Mouse (Mus musculus) kidney, postnatal 36 days (tissue): ENCODE measurements at regions not wholly inside any gene's neighbourhood (a gene's known extent, or its start where the extent isn't known, plus 50 kb on each side); places are given as distances from the start of the nearest gene placed in this dataset.
A peak's percentile ranks its signal among the peaks of the same experiment; 100 is the strongest.

Source experiments
- DNase-seq, 2 experiments: peaks; one replicate each; pipeline ENCODE4 v3.0.0; 2021 to 2022; ENCODE audit warnings: mixed read lengths in 2 of 2

DNA sequence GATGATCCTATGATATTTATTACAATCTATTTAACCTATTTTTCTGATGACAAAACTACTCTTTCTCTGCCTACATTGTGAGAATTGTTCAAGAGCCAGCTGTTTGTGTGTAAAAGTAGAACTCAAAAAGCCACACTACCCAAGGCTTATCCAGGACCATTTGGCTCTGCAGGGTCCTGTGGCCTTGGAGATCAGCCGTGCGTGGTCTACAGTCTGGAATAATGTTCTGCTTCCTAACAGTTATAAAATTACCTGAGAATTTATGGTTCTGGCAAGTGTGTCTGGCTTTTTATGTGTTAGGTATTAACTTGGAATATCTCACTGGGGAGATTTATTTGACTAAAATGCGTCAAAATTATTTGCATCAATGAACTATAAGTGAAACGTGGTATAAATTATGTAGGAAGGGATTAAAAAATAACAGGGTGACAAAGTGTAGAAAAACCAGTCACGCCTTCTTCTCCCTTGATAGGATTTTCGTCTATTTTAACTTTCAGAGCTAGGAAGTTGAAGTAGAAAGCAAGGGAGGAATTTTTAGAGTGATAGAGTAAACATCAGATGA lies 1789.0 kb upstream of the Gm7489 start:
- no peak for DNase-seq

DNA sequence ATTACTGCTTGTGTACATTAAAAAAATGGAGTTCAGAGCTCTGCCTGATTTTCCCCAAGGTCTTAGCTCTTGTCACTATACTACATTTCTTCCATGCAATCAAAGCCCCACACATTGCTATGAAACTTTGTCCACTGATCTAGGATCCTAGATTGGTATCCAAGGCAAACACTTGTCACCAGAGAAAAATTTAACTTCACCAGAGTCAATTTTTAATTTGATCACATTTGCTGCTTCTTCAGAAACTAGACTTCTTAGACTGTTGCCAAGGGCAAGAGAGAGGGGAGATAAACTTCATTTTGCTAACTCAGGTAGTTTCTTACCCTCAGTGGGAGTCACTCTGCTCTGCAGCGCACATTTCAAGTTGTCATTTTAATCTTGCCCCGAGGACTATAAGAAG lies 1775.9 kb upstream of the Gm7489 start:
- peak in 1 of 2 experiments; percentile 21 for DNase-seq

DNA sequence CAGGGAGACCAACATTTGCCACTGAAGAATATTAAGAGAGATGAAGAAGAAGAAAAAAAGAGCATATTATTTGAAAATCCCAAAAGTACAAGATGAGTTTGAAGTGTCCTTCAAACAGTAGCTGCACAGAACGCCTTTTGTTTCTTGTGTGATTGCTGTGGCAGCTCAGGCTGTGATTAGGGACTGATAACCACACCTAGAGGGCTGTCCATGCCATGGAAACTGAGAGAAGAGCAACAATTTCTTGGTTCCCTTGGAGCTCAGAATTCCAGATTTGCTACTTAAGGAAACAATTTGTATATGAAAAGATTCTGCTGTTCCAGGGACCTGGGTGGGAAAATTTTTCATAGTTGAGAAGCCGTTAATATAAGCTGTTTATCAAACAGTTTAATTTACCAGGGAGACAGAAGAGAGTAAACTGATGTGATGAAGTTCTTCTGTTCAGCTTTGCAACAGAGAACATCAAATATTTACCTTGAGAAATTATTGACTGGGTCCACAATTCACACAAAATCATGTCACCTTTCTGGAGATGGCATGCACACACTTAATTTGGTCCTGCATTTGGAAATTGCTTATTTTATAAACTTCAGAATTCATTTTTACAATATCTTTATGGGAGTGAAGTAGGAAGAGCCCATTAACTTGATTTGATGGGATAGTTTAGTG lies 1770.2 kb upstream of the Gm7489 start:
- DNase-seq, result no peak

GRCm38 (mm10) chr15:52136693-52137092 lies 1748.0 kb upstream of the Gm7489 start:
- DNase-seq, result no peak

GRCm38 (mm10) chr15:52153421-52153820 lies 1731.3 kb upstream of the Gm7489 start:
- DNase-seq, result peak; percentile 22 to 63

DNA sequence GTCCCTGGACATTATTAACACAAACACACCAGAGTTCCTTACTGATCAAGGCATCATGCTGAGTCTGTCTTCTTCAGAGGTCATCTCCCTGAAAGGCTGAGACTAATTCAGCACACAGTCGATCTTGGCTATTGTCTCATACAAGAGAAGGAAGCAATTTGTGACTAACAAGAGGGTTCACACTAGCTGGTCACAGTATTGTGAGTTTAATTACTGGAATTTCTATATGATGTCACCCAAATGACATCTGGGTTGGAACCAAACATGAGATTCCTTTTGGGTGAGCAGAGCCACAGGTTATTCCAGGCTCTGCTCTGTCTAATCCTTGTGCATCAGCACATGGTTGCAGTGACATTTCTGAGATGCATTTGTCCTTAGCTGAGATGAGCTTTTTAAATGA lies 1728.9 kb upstream of the Gm7489 start:
- no peak for DNase-seq

DNA sequence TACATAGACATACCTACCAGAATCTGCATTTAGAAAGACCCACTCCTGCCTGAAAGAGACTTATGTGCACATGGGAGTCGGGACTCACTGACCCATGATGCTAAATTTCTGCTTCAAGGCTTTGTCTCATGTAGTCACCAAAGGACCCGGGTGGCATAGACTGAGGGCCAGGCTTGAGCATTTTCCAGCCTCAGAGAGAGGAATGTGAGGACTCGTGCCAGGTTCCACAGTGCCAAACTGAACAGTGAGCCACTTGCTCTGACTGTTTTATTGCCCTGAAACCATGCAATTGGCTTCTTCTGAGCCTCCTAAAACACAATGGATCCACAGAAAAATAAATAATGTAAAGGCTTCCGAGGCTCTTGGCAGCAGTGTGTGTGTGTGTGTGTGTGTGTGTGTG lies 1727.9 kb upstream of the Gm7489 start:
- DNase-seq, result peak; percentile 13 to 33

- DNase-seq, result peak; percentile 63 to 84
Measured at GRCm38 (mm10) chr15:52160181-52161088, 1724.3 kb upstream of the Gm7489 start.

- peak in 1 of 2 experiments; percentile 28 for DNase-seq
Measured at GRCm38 (mm10) chr15:52161089-52161442, 1723.6 kb upstream of the Gm7489 start.

DNA sequence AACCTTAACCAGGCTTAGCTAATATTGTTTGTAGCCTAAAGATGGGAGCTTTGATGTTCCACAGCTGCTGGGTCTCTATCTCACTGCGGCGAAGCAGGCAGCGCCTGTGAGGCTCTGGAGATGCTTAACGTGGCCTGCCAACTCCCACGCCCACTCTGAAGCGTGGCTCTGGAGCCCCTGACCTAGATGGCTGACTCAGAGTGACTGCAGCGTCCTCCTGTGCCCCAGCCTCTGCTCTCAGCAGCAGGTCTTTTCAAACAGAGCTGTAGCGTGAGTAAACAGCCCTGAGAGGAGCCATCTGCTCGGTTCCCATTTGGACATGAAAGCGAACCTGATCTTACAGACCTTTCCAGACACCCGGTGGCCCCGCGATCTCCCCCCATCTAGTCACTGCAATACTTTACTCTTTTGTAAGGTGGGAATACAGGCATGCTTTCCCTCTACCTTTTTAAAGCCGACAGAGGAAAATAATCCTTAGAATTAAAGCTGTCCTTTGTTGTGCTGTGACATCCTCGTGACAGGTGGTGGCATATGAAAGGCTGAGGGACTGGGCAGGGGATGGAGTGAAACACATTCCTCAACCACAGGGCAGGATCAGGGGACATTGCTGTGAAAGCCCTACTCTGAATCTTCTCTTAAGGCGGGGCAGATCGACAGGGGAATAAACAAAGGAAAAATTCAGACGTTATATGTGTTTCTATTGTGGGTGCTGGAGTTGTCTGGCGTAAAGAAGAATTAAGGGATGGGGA lies 1723.0 kb upstream of the Gm7489 start:
- DNase-seq, result no peak

DNA sequence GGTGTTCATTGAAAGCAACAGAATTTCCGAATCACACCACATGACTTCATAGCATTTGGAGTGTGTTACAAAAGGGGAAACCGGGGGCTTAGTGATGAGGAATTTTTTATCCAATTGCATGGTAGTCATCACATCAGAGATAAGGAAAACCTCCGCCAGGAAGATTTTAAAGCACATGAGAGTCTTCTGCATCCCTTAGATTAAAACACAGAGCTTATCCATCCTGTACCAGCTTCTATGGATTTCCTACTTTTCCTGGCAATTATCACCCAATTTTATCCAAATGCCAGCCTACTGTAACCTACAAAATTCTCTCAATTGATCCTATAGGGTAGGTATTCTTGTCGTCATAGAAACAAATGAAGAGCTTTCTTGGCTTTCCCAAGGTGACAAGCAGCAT lies 1718.6 kb upstream of the Gm7489 start:
- DNase-seq, result no peak

- DNase-seq, result peak in 1 of 2 experiments; percentile 4
Measured at GRCm38 (mm10) chr15:52166595-52167443, 1717.9 kb upstream of the Gm7489 start.

DNA sequence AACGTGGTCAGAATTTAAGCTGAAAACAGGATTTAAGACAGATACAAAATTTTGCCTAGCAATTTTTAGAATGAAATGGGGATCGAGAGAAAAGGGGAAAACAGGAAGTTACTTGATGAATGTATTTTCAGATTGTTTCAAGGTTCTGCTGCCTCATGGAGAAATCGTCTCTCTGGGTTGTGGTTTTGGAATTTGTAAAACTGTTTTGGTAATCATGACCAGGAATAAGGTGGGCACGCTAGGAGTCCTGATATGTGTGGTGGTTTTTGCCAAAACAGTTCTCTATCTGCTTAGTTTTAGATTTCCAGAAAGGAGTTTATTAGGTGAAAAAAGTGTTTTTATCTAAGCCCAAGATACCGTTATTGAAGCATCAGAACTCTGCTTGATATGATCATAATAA lies 1716.9 kb upstream of the Gm7489 start:
- DNase-seq, result no peak

DNA sequence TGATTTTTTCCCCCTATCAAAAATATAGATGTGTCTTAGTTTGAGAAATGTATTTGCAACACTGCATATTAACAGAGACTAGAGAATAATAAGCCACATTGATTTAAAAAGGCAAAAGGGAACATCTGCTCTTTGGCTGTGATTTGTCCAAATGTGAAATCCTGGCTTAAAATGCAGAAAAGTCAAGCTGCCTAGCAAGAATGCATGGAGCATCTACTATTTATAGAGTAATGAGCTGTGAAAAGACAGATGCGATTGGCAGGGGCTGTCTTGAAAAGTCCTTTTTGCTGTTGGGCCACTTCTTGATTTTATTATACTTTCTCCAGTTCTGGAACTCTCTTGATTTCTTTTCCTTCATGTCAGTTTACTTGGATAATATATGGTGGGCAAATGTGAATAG lies 1707.8 kb upstream of the Gm7489 start:
- no peak for DNase-seq

DNA sequence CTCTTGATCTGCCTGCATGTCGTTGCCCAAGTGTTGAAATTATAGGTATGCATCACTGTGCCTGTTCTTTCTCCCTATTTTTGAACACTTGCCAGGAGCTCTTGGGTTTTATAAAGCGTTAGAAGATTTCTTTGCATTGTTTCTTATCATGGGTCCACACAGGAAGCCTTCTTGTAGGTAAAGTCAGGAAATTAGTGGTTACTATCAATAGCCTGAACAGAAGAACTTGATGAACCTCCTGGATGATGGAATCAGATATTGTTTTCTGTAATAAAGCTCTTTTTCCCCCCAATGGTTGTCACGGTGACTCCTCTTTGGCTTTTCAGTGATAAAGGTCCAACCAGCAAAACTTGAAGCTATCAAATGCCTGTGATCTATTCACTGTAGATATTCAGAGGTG lies 1706.0 kb upstream of the Gm7489 start:
- no peak for DNase-seq

- no peak for DNase-seq
Measured at GRCm38 (mm10) chr15:52179379-52179778, 1705.3 kb upstream of the Gm7489 start.

DNA sequence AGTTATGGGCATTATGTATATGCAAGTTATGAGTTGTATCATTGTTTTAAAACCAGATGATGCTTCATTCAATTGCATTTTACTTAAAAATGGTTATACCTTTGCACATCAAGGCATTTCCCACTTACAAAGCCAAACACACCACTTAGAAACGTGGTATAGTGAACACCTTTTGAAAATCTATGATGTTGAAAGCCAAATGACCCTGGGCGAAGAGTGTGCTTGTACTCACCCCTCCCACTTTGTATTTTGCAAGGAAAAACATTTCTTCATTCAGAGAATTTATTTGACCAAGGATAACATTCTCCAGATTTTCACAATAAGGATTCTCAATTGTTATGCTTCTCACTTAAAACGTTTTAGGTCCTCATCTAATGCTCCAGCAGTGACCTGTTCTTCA lies 1693.5 kb upstream of the Gm7489 start:
- DNase-seq, result no peak

DNA sequence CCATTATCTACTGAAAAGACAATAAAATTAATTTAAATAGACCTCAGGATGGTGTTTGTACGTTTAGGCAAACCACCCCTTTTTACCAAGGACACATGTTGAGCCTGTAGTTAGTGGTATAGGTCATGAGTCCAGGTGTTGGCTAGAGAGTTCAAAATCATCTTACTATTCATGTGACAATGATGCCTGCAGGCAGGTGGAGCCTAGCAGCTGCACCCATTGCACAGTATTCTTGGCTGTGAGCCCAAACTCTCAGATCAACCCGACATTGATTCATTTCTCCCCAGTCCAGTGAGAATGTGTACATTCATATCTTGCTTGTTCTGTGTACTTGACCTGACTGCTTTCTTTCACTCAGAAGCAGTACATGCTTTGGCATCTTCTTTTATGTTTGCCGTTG lies 1677.4 kb upstream of the Gm7489 start:
- DNase-seq, result no peak

DNA sequence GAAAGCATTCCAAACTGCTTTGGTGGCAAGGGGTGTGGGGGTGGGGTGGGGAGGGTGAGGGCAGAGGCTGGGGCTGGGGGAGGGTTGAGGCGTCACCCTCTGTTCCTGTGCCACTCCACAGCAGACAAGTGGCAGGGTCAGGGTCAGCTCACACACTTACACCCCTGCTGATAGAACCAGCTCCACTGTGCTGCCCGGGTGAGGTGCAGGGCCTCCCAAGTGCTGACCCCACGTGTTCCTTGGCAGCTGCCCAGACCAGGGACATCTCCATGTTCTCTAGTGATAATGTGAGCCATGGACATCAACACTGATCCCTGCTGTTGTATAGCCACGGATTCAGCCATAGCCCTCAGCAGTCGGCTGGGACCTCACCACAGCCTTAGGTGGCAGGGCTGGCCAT lies 1652.3 kb upstream of the Gm7489 start:
- DNase-seq, result no peak

GRCm38 (mm10) chr15:52236220-52236619 lies 1648.5 kb upstream of the Gm7489 start:
- DNase-seq, result no peak

DNA sequence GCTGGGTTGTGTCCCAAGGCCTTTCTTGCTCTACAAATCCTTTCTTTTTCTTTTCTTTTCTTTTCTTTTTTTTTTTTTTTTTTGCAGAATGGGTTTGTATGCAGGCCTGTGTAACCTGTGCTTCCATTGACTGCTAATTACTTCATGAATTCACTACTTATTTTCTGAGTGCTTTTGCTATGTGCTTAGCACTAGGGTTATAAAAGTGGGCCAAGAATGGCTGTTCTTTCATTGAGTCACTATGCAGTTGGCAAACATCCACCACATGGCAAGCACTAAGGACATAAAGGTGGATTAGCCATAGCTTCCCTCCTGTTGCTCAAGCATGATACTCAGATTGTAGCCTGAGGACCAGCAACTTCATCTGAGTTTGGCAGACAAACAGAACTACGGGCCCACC lies 1641.8 kb upstream of the Gm7489 start:
- DNase-seq, result no peak
